Mouse (Mus musculus): Measurements from ENCODE around the gene Suv39h1. TPM values are rescaled to one million over a fixed set of nuclear protein-coding genes. Genes with fewer than 3 reads are reported as not detected.
"Not testable (repeated sequence)": the region's sequence is repeated elsewhere in the genome, so short reads cannot be mapped to it uniquely, and the experiment has no call there.

Suv39h1 gene
- polyA plus RNA-seq, 1 experiment from 2014 or later: 55.8 TPM

GRCm38 (mm10) chrX:8075104-8075503 lies 544 bp upstream of the Suv39h1 start:
- peak overlapping the region; percentile 44 for H3K4me2 ChIP-seq (replicated peaks; ENCODE audit: low read depth, low read length)
- H3K9me3 ChIP-seq (ENCODE audit: control insufficient read depth, low read depth, low read length): no peaks in the 10 kb centered on the region
- no peaks in the 10 kb centered on the region; the same call in 1 of the 2 replicates for H3K36me3 ChIP-seq (ENCODE audit: control insufficient read depth, insufficient read depth, low read length)
- WGBS: 35% methylated on average over 3 of the region's 3 CpGs
- H3K4me1 ChIP-seq (ENCODE audit: control insufficient read depth, insufficient read depth, low read length): no peaks in the 10 kb centered on the region
- no peak overlapping the region for H3K9ac ChIP-seq (replicated peaks; ENCODE audit: low read depth, low read length)
- H3K27ac ChIP-seq (ENCODE audit: low read length): no peak overlapping the region
- peak overlapping the region; percentile 27 for H3K4me3 ChIP-seq (ENCODE audit: low read depth, low read length)
- H3K27me3 ChIP-seq (ENCODE audit: control insufficient read depth, insufficient read depth, low read length): no peaks in the 10 kb centered on the region
- no peak for ATAC-seq (ENCODE audit: insufficient number of reproducible peaks, insufficient read depth, low FRiP score, low read depth)

DNA sequence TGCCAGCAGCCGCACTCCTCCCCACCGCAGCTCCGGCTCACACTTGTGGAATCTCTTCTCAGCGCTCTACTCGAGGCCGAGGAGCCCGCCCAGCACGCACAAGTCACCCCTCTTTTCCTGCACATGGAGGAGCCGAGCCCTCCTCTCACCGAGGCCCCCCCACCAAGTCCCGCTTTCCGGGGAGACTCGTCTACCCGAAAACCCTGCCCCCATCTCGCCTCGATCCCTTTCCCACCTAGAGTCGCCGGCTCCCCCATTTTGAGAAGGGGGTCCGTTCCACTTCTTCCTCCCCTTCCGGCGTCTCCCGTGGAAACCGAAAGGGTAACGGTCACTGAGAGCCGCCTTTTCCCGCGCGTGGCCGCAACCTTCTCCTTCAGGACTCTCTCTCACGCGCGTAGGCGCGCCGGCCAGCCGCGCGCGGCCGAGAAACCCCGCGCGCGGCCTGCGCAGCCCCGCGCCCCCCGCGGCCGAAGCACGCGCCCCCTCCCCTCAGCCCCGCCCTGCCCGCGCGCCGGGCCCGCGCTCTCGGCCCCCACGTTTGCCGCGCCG lies 605 bp downstream of the Suv39h1 start:
- Histone ChIP-seq H3K9ac (replicated peaks; ENCODE audit: low read depth, low read length) (peak overlapping the region; percentile 55), H3K4me3 (ENCODE audit: low read depth, low read length) (peak overlapping the region; percentile 53), H3K36me3 (ENCODE audit: control insufficient read depth, insufficient read depth, low read length) (no peaks in the 10 kb centered on the region; the same call in 1 of the 2 replicates), H3K9me3 (ENCODE audit: control insufficient read depth, low read depth, low read length) (no peaks in the 10 kb centered on the region), H3K4me1 (ENCODE audit: control insufficient read depth, insufficient read depth, low read length) (no peaks in the 10 kb centered on the region), H3K27me3 (ENCODE audit: control insufficient read depth, insufficient read depth, low read length) (no peaks in the 10 kb centered on the region), H3K4me2 (replicated peaks; ENCODE audit: low read depth, low read length) (peak overlapping the region; percentile 45), H3K27ac (ENCODE audit: low read length) (peak overlapping the region; percentile 82)
- ATAC-seq (ENCODE audit: insufficient number of reproducible peaks, insufficient read depth, low FRiP score, low read depth): no peak; the same call in 1 of the 2 replicates
- 10% methylated on average over 54 of the region's 64 CpGs for WGBS

DNA sequence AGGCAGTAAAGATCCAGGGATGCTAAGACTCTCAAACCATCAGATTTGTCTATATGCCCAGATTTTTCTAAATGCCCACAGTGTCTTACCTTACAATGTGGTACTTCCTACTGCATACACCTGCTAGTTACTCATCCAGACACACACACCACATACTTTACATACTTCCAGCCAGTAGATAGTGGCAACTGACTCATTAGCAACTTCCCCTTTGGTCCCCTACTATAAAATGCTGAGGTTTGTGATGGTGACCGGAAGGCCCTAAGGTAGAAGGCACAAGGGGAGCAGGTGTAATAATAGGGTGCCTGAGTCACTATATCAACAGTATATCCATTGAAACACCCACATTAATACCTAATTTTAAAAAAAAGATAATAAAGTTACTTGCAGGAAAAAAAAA lies 5.4 kb downstream of the Suv39h1 start:
- WGBS: 92% methylated on average over 1 of the region's 1 CpGs
- Histone ChIP-seq H3K9me3 (ENCODE audit: control insufficient read depth, low read depth, low read length) (no peaks in the 10 kb centered on the region), H3K4me2 (replicated peaks; ENCODE audit: low read depth, low read length) (no peak overlapping the region), H3K27me3 (ENCODE audit: control insufficient read depth, insufficient read depth, low read length) (no peaks in the 10 kb centered on the region), H3K4me3 (ENCODE audit: low read depth, low read length) (no peak overlapping the region), H3K36me3 (ENCODE audit: control insufficient read depth, insufficient read depth, low read length) (peaks cover 11% of the 10 kb centered on the region; the same call in 1 of the 2 replicates), H3K9ac (replicated peaks; ENCODE audit: low read depth, low read length) (no peak overlapping the region), H3K4me1 (ENCODE audit: control insufficient read depth, insufficient read depth, low read length) (no peaks in the 10 kb centered on the region), H3K27ac (ENCODE audit: low read length) (no peak overlapping the region)
- ATAC-seq (ENCODE audit: insufficient number of reproducible peaks, insufficient read depth, low FRiP score, low read depth): no peak

DNA sequence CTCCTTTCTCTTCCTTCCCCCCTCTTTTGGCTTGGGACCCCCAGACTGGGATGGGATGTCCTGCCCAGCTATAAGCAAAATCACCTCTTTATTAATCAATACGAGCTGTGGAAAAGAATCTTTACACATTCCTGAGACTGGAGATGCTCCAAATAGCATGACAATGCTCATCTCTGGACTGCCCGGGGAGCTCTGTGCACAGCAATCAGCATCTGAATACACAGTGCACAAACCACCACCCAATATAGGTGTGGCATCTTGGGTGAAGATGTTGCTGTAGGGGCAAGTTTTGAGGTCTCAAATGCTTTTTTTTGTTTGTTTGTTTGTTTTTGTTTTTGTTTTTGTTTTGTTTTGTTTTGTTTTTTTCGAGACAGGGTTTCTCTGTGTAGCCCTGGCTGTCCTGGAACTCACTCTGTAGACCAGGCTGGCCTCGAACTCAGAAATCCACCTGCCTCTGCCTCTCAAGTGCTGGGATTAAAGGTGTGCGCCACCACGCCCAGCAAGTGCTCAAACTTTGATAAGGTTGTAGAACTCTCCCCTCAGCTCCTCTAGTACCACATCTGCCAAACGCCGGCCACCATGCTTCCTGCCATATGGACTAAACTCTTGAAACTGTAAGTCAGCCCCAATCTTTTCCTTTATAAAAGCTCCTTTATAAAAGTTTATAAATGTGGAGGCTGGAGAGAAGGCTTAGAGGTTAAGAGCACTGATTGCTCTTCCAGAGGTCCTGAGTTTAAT lies 23.3 kb downstream of the Suv39h1 start:
- ATAC-seq (ENCODE audit: insufficient number of reproducible peaks, insufficient read depth, low FRiP score, low read depth); H3K9ac ChIP-seq (replicated peaks; ENCODE audit: low read depth, low read length); H3K27me3 ChIP-seq (ENCODE audit: control insufficient read depth, insufficient read depth, low read length); H3K36me3 ChIP-seq (ENCODE audit: control insufficient read depth, insufficient read depth, low read length); H3K4me1 ChIP-seq (ENCODE audit: control insufficient read depth, insufficient read depth, low read length); H3K9me3 ChIP-seq (ENCODE audit: control insufficient read depth, low read depth, low read length); H3K27ac ChIP-seq (ENCODE audit: low read length); H3K4me2 ChIP-seq (replicated peaks; ENCODE audit: low read depth, low read length); H3K4me3 ChIP-seq (ENCODE audit: low read depth, low read length): not testable (repeated sequence)
- 83% methylated on average over 7 of the region's 8 CpGs for WGBS

DNA sequence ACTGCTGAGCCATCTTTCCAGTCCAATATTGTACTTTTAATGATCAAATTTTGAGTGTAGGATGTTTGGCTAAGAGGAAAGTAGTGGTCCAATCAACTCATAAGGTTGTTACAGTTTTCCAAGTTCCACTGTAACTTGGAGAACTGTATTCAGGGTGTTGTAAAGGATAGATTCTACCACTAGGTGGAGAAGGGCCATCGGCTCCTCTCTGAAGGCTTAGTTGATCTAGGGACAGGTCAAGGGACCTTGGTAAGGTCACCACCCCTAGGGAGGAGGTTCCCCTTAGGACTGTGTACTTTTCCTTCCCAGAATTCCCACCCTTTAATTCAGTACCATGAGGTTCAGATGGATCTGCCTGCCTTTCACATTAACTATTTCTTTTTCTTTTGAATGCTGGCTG lies 41.6 kb downstream of the Suv39h1 start:
- H3K36me3 ChIP-seq (ENCODE audit: control insufficient read depth, insufficient read depth, low read length): no peaks in the 10 kb centered on the region
- WGBS: 64% methylated on average over 1 of the region's 1 CpGs
- no peaks in the 10 kb centered on the region for H3K9me3 ChIP-seq (ENCODE audit: control insufficient read depth, low read depth, low read length)
- no peak for ATAC-seq (ENCODE audit: insufficient number of reproducible peaks, insufficient read depth, low FRiP score, low read depth)
- H3K4me1 ChIP-seq (ENCODE audit: control insufficient read depth, insufficient read depth, low read length): no peaks in the 10 kb centered on the region
- no peak overlapping the region for H3K27ac ChIP-seq (ENCODE audit: low read length)
- H3K9ac ChIP-seq (replicated peaks; ENCODE audit: low read depth, low read length): no peak overlapping the region
- H3K4me3 ChIP-seq (ENCODE audit: low read depth, low read length): no peak overlapping the region
- no peak overlapping the region for H3K4me2 ChIP-seq (replicated peaks; ENCODE audit: low read depth, low read length)
- H3K27me3 ChIP-seq (ENCODE audit: control insufficient read depth, insufficient read depth, low read length): no peaks in the 10 kb centered on the region

DNA sequence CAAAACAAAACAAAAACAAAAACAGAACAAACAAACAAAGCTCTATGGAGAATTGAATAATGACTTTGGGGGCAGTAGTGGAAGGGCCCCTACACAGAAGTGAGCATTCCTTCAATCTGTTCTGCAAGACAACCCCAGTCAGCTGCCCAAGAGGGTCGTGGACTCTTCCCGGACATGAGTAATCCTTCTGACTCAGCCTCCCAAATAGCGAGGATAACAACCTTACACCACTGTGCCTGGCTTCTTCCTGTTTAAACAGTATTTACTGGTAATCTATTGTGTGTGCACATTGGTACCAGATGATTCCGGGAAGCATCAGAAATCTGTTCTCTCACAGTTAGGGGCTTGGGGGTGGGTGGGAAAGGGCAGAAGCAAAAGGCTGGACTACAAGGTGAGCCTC lies 47.7 kb downstream of the Suv39h1 start:
- Histone ChIP-seq H3K4me1 (ENCODE audit: control insufficient read depth, insufficient read depth, low read length) (no peaks in the 10 kb centered on the region), H3K27ac (ENCODE audit: low read length) (no peak overlapping the region), H3K9ac (replicated peaks; ENCODE audit: low read depth, low read length) (no peak overlapping the region), H3K9me3 (ENCODE audit: control insufficient read depth, low read depth, low read length) (no peaks in the 10 kb centered on the region), H3K27me3 (ENCODE audit: control insufficient read depth, insufficient read depth, low read length) (no peaks in the 10 kb centered on the region), H3K4me3 (ENCODE audit: low read depth, low read length) (no peak overlapping the region), H3K36me3 (ENCODE audit: control insufficient read depth, insufficient read depth, low read length) (no peaks in the 10 kb centered on the region), H3K4me2 (replicated peaks; ENCODE audit: low read depth, low read length) (no peak overlapping the region)
- ATAC-seq (ENCODE audit: insufficient number of reproducible peaks, insufficient read depth, low FRiP score, low read depth): no peak
- 65% methylated on average over 4 of the region's 4 CpGs for whole genome bisulfite sequencing

DNA sequence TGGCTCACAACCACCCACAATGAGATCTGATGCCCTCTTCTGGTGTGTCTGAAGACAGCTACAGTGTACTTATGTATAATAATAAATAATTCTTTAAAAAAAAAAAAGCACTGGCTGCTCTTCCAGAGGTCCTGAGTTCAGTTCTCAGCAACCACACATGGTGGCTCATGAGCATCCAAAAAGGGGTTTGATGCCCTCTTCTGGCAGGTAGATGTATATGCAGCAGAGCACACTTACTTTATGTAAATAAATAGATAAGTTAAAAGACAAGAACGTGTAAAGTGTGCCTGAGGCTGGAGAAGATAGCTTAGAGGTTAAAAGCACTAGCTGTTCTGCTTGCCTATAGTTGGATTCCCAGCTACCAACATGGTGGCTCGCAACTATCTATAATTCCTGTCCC lies 49.8 kb downstream of the Suv39h1 start:
- WGBS: 65% methylated on average over 2 of the region's 2 CpGs
- no peak overlapping the region for H3K27ac ChIP-seq (ENCODE audit: low read length)
- no peak for ATAC-seq (ENCODE audit: insufficient number of reproducible peaks, insufficient read depth, low FRiP score, low read depth)
- no peak overlapping the region for H3K9ac ChIP-seq (replicated peaks; ENCODE audit: low read depth, low read length)
- H3K36me3 ChIP-seq (ENCODE audit: control insufficient read depth, insufficient read depth, low read length): no peaks in the 10 kb centered on the region
- no peaks in the 10 kb centered on the region for H3K27me3 ChIP-seq (ENCODE audit: control insufficient read depth, insufficient read depth, low read length)
- H3K4me2 ChIP-seq (replicated peaks; ENCODE audit: low read depth, low read length): no peak overlapping the region
- H3K9me3 ChIP-seq (ENCODE audit: control insufficient read depth, low read depth, low read length): no peaks in the 10 kb centered on the region
- no peak overlapping the region for H3K4me3 ChIP-seq (ENCODE audit: low read depth, low read length)
- H3K4me1 ChIP-seq (ENCODE audit: control insufficient read depth, insufficient read depth, low read length): no peaks in the 10 kb centered on the region

DNA sequence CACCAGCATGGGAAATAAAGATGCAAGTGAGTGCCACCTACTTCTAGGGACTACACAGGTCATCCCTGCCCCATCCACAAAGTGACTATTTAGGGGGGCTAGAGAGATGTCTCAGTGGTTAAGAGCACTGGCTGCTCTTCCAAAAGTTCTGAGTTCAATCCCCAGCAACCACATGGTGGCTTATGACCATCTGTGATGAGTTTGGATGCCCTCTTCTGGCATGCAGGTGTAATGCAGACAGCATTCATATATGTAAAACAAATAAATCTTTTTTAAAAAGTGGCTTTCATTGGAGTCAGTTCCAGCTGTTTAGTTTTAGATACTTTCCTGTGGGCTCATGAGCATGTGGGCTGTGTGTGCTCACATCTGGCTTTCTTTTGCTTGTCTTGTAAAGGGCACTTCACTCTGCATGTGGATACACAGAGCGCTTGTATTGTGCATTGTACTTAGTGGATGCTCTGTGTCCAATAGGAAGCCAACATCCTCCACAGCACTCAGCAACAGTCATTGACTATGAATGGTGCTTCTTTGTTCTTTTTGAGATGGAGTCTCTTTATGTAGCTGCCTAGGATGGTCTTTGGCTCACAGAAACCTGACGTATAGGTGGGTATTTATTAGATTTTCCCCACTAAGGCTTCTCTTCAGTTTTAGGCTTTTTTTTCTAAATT lies 54.3 kb downstream of the Suv39h1 start:
- Histone ChIP-seq H3K36me3 (ENCODE audit: control insufficient read depth, insufficient read depth, low read length) (no peaks in the 10 kb centered on the region), H3K27me3 (ENCODE audit: control insufficient read depth, insufficient read depth, low read length) (no peaks in the 10 kb centered on the region), H3K9me3 (ENCODE audit: control insufficient read depth, low read depth, low read length) (no peaks in the 10 kb centered on the region), H3K4me3 (ENCODE audit: low read depth, low read length) (no peak overlapping the region), H3K4me1 (ENCODE audit: control insufficient read depth, insufficient read depth, low read length) (no peaks in the 10 kb centered on the region), H3K27ac (ENCODE audit: low read length) (no peak overlapping the region), H3K4me2 (replicated peaks; ENCODE audit: low read depth, low read length) (no peak overlapping the region), H3K9ac (replicated peaks; ENCODE audit: low read depth, low read length) (no peak overlapping the region)
- 87% methylated on average over 2 of the region's 2 CpGs for WGBS
- ATAC-seq (ENCODE audit: insufficient number of reproducible peaks, insufficient read depth, low FRiP score, low read depth): no peak
